Mouse (Mus musculus): ENCODE data around the gene Fam221b. TPM values are rescaled to one million over a fixed set of nuclear protein-coding genes. Genes with fewer than 3 reads are reported as not detected.

Fam221b gene
- polyA plus RNA-seq, 1 experiment from 2014 or later = 1.3 TPM

DNA sequence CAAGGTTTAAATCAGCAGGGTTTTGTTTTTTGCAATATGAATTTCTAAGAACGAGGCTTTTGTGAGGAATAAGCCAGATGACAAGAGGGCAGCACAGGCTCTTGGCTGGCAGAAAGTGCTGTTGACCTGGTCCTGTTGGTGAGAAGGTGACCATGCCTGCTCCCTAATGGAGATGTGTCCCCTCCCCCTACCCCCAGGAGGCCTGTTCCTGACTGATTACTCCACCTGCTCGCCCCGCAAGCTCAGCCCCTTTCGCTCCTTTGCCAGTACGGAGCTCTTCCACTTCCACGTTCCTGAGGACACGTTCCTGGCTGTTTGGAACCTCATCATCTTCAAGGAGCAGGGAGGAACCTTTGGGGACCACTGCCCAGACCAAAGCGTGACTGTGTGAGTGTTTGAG lies 4.8 kb upstream of the Fam221b start:
- WGBS = 78% methylated on average over 8 of the region's 8 CpGs
- Histone ChIP-seq H3K4me2 (ENCODE audit: low read length) (no peak overlapping the region), H3K9ac (replicated peaks; ENCODE audit: low read depth, low read length) (no peak overlapping the region), H3K36me3 (ENCODE audit: control insufficient read depth, insufficient read depth) (peaks cover 19% of the 10 kb centered on the region), H3K9me3 (ENCODE audit: control insufficient read depth, low read length) (no peaks in the 10 kb centered on the region), H3K27ac (ENCODE audit: low read length) (no peak overlapping the region), H3K27me3 (replicated peaks; ENCODE audit: control insufficient read depth, insufficient read depth, low read length) (no peaks in the 10 kb centered on the region), H3K4me3 (replicated peaks; ENCODE audit: low read length) (no peak overlapping the region), H3K4me1 (replicated peaks; ENCODE audit: control insufficient read depth, insufficient read depth, low read length) (peaks cover 32% of the 10 kb centered on the region)
- ATAC-seq = no peak

- ATAC-seq = 0 out of 2 replicates have a peak, but pooled peaks have one; percentile 13
- Histone ChIP-seq H3K27me3 (replicated peaks; ENCODE audit: control insufficient read depth, insufficient read depth, low read length) (no peaks in the 10 kb centered on the region), H3K36me3 (ENCODE audit: control insufficient read depth, insufficient read depth) (peaks cover 14% of the 10 kb centered on the region), H3K9ac (replicated peaks; ENCODE audit: low read depth, low read length) (no peak overlapping the region), H3K4me3 (replicated peaks; ENCODE audit: low read length) (peak overlapping the region; percentile 14; the same call in 1 of the 2 replicates), H3K27ac (ENCODE audit: low read length) (no peak overlapping the region), H3K4me2 (ENCODE audit: low read length) (peak overlapping the region; percentile 93), H3K4me1 (replicated peaks; ENCODE audit: control insufficient read depth, insufficient read depth, low read length) (peaks cover 36% of the 10 kb centered on the region), H3K9me3 (ENCODE audit: control insufficient read depth, low read length) (no peaks in the 10 kb centered on the region)
- 7% methylated on average over 2 of the region's 2 CpGs for WGBS
These were observed 3.1 kb upstream of the Fam221b start for GRCm38 (mm10) chr4:43672070-43672469.

- H3K27me3 ChIP-seq (replicated peaks; ENCODE audit: control insufficient read depth, insufficient read depth, low read length) = peaks cover 4% of the 10 kb centered on the region; the same call in 1 of the 2 replicates
- no peaks in the 10 kb centered on the region for H3K9me3 ChIP-seq (ENCODE audit: control insufficient read depth, low read length)
- peaks cover 36% of the 10 kb centered on the region for H3K4me1 ChIP-seq (replicated peaks; ENCODE audit: control insufficient read depth, insufficient read depth, low read length)
- peak overlapping the region; percentile 93 for H3K4me3 ChIP-seq (replicated peaks; ENCODE audit: low read length)
- H3K36me3 ChIP-seq (ENCODE audit: control insufficient read depth, insufficient read depth) = peaks cover 3% of the 10 kb centered on the region; the same call in 1 of the 2 replicates
- no peak overlapping the region for H3K27ac ChIP-seq (ENCODE audit: low read length)
- H3K9ac ChIP-seq (replicated peaks; ENCODE audit: low read depth, low read length) = peak overlapping the region; percentile 99
- WGBS = 0% methylated on average over 23 of the region's 25 CpGs
- peak overlapping the region; percentile 93 for H3K4me2 ChIP-seq (ENCODE audit: low read length)
- ATAC-seq = peak; percentile 30
These were observed 466 bp upstream of the Fam221b start for GRCm38 (mm10) chr4:43669428-43669794.

GRCm38 (mm10) chr4:43666412-43666811 lies 2.5 kb downstream of the Fam221b start:
- peaks cover 13% of the 10 kb centered on the region for H3K27me3 ChIP-seq (replicated peaks; ENCODE audit: control insufficient read depth, insufficient read depth, low read length)
- H3K36me3 ChIP-seq (ENCODE audit: control insufficient read depth, insufficient read depth) = no peaks in the 10 kb centered on the region
- WGBS = 24% methylated on average over 4 of the region's 4 CpGs
- no peak overlapping the region for H3K9ac ChIP-seq (replicated peaks; ENCODE audit: low read depth, low read length)
- no peak overlapping the region for H3K27ac ChIP-seq (ENCODE audit: low read length)
- no peak overlapping the region for H3K4me2 ChIP-seq (ENCODE audit: low read length)
- no peak for ATAC-seq
- peaks cover 24% of the 10 kb centered on the region for H3K4me1 ChIP-seq (replicated peaks; ENCODE audit: control insufficient read depth, insufficient read depth, low read length)
- H3K4me3 ChIP-seq (replicated peaks; ENCODE audit: low read length) = no peak overlapping the region
- H3K9me3 ChIP-seq (ENCODE audit: control insufficient read depth, low read length) = no peaks in the 10 kb centered on the region

DNA sequence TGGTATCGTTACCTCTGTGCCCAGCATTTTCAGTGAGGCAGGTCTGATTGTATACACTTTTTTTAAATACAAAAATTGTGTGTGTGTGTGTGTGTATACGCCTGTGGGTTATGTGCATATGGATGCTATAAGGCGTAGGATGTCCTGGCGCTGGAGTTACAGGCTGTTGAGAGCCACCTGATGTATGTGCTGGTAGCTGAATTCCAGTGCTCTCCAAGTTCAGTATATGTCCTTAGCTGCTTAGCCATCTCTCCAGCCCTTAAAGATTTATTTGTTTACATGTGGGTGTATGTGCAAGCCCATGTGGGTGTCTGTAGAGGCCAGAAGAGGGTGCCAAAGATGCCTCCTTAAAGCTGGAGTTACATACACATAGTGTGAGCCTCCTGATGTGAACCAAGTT lies 11.8 kb downstream of the Fam221b start:
- no peaks in the 10 kb centered on the region for H3K36me3 ChIP-seq (ENCODE audit: control insufficient read depth, insufficient read depth)
- H3K4me2 ChIP-seq (ENCODE audit: low read length) = peak overlapping the region; percentile 45
- H3K4me3 ChIP-seq (replicated peaks; ENCODE audit: low read length) = peak overlapping the region; percentile 81
- no peaks in the 10 kb centered on the region for H3K9me3 ChIP-seq (ENCODE audit: control insufficient read depth, low read length)
- H3K4me1 ChIP-seq (replicated peaks; ENCODE audit: control insufficient read depth, insufficient read depth, low read length) = peaks cover 8% of the 10 kb centered on the region
- 55% methylated on average over 4 of the region's 4 CpGs for WGBS
- peak overlapping the region; percentile 27; the same call in 1 of the 2 replicates for H3K9ac ChIP-seq (replicated peaks; ENCODE audit: low read depth, low read length)
- H3K27me3 ChIP-seq (replicated peaks; ENCODE audit: control insufficient read depth, insufficient read depth, low read length) = peaks cover 6% of the 10 kb centered on the region
- H3K27ac ChIP-seq (ENCODE audit: low read length) = no peak overlapping the region; the same call in 1 of the 2 replicates
- ATAC-seq = no peak

GRCm38 (mm10) chr4:43656339-43657109 lies 12.4 kb downstream of the Fam221b start, which contains the start of gene Hint2:
Gene Hint2, minus strand, starts transcription at chr4:43656466.
- peak within 1 kb of the TSS; percentile 81 for H3K4me3 ChIP-seq (replicated peaks; ENCODE audit: low read length)
- peaks cover 5% of the 10 kb centered on the region; the same call in 1 of the 2 replicates for H3K27me3 ChIP-seq (replicated peaks; ENCODE audit: control insufficient read depth, insufficient read depth, low read length)
- peak within 1 kb of the TSS; percentile 92 for H3K27ac ChIP-seq (ENCODE audit: low read length)
- H3K4me2 ChIP-seq (ENCODE audit: low read length) = peak within 1 kb of the TSS; percentile 91
- H3K9ac ChIP-seq (replicated peaks; ENCODE audit: low read depth, low read length) = peak within 1 kb of the TSS; percentile 92
- H3K4me1 ChIP-seq (replicated peaks; ENCODE audit: control insufficient read depth, insufficient read depth, low read length) = peaks cover 8% of the 10 kb centered on the region
- no peaks in the 10 kb centered on the region for H3K9me3 ChIP-seq (ENCODE audit: control insufficient read depth, low read length)
- WGBS = under 1% methylated on average over 34 of the region's 34 CpGs
- peak; percentile 98 for ATAC-seq
- H3K36me3 ChIP-seq (ENCODE audit: control insufficient read depth, insufficient read depth) = no peaks in the 10 kb centered on the region

- H3K36me3 ChIP-seq (ENCODE audit: control insufficient read depth, insufficient read depth) = no peaks in the 10 kb centered on the region
These were observed 13.1 kb downstream of the Fam221b start for GRCm38 (mm10) chr4:43655656-43656338.

DNA sequence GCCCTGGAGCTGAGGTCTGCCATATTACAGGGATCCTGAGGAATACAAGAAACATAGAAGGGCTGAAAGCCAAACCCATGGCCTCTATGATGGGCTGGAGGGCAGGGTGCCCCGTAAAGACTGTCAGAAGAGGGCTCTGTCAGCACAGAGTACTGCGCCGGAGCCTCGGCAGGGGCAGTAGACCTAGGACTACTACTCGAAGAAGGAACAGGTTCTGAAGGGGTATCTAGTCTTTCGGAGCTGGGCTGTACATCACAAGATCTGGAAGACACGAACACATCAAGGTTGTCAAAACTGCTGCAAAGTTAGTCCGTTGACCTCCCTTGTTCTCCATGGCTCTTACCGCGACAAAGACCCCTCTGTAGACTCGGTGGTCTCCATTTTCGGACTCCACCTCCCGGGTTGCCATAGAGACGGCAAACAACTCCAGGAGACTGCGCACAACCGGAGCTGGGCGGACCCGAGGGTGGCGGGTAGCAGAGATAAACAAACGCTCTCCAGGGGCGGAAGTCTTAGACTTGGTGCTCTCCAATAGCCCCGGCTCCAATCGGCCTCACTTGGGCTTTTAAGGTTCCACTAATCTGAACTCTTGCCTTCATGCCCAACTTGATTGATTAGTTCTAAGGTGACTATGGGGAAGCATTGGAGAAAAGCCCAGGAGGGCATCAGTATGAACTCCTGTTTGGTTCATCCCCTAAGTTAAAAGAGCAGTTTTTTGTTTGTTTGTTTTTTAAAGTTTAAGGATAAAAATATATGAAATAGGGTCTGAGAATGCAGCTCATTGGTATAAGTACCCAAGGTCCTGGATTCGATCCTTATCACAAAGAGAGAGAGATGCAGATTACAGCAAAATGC lies 15.6 kb downstream of the Fam221b start, which contains the start of gene Spag8:
Gene Spag8, minus strand, starts transcription at position 434 of the 855 bp plus-strand sequence.
- H3K9ac ChIP-seq (replicated peaks; ENCODE audit: low read depth, low read length) = no peak within 1 kb of the TSS
- H3K4me3 ChIP-seq (replicated peaks; ENCODE audit: low read length) = peak within 1 kb of the TSS; percentile 32
- H3K27me3 ChIP-seq (replicated peaks; ENCODE audit: control insufficient read depth, insufficient read depth, low read length) = no peaks in the 10 kb centered on the region
- H3K9me3 ChIP-seq (ENCODE audit: control insufficient read depth, low read length) = 0 out of 2 replicates have a peak, but pooled peaks cover 3% of the 10 kb centered on the region
- peak within 1 kb of the TSS; percentile 22 for H3K4me2 ChIP-seq (ENCODE audit: low read length)
- peaks cover 8% of the 10 kb centered on the region for H3K4me1 ChIP-seq (replicated peaks; ENCODE audit: control insufficient read depth, insufficient read depth, low read length)
- 13% methylated on average over 24 of the region's 24 CpGs for WGBS
- no peak for ATAC-seq
- H3K27ac ChIP-seq (ENCODE audit: low read length) = no peak within 1 kb of the TSS
- H3K36me3 ChIP-seq (ENCODE audit: control insufficient read depth, insufficient read depth) = 0 out of 2 replicates have a peak, but pooled peaks cover 8% of the 10 kb centered on the region

More at GRCm38 (mm10) chr4:43655656-43656338, 13.1 kb downstream of the Fam221b start:
- H3K27me3 ChIP-seq (replicated peaks; ENCODE audit: control insufficient read depth, insufficient read depth, low read length) = no peaks in the 10 kb centered on the region
- 3% methylated on average over 34 of the region's 34 CpGs for WGBS
- H3K4me1 ChIP-seq (replicated peaks; ENCODE audit: control insufficient read depth, insufficient read depth, low read length) = peaks cover 8% of the 10 kb centered on the region
- H3K4me3 ChIP-seq (replicated peaks; ENCODE audit: low read length) = peak overlapping the region; percentile 81
- peak overlapping the region; percentile 91 for H3K4me2 ChIP-seq (ENCODE audit: low read length)
- H3K27ac ChIP-seq (ENCODE audit: low read length) = peak overlapping the region; percentile 92
- ATAC-seq = peak; percentile 41
- peak overlapping the region; percentile 92 for H3K9ac ChIP-seq (replicated peaks; ENCODE audit: low read depth, low read length)
- no peaks in the 10 kb centered on the region for H3K9me3 ChIP-seq (ENCODE audit: control insufficient read depth, low read length)
